Mouse (Mus musculus) yolk sac, embryonic 10.5 days (tissue): ENCODE results near the gene Pnldc1.
"Not testable (repeated sequence)": the region's sequence is repeated elsewhere in the genome, so short reads cannot be mapped to it uniquely, and the experiment has no call there.

Experiments
- DNase-seq: peaks from one replicate; pipeline ENCODE4 v3.0.0-alpha.2; 2017; ENCODE audit warnings: low spot score

Pnldc1 gene

DNA sequence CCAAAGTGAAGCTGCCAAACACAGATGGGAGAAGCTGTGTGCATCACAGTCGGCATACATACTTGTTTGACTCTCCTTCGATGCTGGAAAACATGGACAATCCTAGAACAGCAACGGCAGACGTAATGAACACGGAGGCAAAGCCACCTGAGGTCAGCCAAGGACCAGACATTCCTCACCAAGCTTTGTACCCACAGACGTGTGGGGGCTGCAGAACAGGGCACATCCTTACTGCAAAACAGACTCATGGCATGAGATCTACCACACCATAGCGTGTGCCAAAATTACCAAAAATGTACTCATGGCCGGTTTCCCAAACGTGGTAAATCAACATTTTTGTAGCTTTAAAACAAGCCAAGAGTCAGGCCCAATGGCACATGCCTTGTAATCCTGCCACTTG lies 3.6 kb downstream of the Pnldc1 start:
- no peak for DNase-seq

DNA sequence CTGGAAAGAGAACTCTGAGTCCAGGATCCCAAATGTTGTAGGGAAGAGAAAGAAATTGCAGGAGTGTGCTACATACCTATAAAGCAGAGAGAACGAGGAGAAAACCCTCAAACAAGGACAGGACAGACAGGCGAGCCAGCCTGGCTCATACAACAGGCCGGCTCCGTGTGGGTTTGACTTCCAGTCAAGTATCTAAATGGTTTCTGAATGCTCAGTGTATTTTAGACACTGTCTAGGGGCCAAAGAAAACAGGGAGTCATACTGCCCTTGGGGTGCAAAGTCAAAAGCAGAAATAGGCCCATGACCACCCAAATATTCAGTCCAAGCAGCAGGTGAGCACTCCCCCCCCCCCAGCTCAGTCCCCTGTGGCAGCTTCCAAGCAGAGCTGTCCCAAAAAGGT lies 4.2 kb downstream of the Pnldc1 start:
- DNase-seq, result no peak

DNA sequence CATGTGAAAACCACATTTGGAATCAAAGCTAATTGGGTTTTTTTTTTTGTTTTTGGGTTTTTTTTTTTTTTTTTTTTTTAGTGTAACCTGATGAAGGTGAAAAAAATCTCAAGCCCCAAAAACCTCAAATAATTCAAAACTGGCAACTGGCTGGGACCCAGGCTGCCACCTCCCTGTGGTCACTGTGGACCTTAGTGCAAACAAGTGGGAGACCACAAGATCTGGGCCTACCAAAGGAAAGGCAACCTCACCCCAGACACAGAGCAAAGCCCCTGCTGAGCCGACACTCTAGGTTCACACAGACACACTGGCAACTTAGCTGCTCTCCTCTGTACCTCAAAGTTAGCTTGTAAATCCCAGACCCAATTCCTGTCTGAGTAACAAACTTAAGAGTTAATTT lies 5.7 kb downstream of the Pnldc1 start:
- no peak for DNase-seq

DNA sequence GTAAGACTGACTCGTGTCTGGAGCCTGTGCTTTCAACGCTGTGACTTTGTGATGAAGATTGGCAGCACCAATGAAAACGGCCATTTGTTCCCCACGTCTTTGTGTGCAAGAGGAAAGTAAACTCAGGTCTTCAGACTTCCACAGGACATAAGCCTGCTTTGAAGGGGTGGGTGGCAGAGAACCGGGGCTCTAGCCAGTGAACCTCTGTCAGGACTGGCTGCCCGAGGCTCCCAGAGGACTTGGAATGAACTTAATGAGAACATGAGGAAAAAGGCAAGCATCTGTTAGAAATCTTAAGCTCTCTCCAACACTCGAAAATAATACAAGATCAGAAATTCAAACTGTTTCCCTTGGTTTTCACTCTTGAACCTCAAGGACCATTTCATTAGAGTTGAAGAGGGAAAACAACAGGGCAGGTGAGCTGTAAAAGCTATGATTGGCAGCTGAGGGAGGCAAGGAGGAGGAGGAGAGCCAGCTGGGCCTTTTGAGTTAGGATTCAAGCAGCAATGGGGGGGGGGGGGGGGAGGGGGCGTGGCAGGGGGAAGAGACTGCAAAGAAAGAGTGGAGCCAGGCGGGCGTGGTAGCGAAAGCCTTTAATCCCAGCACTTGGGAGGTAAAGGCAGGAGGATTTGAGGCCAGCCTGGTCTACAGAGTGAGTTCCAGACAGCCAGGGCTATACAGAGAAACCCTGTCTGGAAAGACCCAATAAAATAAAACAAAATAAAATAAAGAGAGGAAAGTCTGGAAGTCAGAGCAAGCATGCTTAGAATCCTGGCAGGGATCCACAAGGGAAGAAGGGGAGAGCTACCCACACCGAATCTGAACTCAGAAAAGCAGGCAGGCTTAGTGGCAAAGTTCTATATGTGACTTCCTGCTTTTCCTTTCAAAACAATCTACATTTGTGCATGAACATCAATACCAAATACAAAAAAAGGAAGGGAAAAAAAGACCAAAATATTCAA lies 6.4 kb downstream of the Pnldc1 start:
- no peak for DNase-seq

DNA sequence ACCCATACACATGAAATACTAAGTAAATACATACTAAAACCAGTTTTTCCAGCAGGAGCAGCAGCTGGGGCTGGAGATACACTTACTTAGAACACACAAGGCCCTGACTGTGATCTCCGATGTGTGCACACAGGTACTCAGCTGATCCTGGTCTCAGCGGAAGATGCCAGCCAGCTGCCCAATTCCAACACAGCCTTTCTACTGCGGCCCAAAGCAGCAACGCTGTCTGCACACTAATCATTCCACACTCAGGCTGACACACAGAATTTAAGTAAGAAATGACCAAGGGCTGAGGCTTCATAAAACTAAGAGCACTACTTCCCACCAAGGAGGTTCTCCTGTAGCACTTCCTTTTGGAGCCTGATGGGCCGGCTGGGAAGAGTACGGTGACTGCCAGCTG lies 7.7 kb downstream of the Pnldc1 start:
- DNase-seq, result no peak

DNA sequence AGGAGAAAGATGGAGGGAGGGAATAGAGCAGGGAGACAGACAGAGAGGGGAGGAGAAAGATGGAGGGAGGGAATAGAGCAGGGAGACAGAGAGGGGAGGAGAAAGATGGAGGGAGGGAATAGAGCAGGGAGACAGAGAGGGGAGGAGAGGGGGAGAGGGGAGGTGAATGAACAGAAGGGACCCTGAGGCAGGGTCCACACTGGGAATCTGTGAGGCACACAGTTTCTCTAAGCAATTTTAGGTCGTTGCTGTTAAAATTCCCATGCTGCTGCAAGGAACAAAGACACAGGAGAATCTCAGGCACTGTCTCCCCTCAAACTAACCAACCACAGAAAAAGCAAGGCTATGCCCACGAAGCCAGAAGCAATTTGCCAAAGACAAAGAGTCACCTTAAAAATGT lies 11.4 kb downstream of the Pnldc1 start:
- not testable (repeated sequence) for DNase-seq

DNA sequence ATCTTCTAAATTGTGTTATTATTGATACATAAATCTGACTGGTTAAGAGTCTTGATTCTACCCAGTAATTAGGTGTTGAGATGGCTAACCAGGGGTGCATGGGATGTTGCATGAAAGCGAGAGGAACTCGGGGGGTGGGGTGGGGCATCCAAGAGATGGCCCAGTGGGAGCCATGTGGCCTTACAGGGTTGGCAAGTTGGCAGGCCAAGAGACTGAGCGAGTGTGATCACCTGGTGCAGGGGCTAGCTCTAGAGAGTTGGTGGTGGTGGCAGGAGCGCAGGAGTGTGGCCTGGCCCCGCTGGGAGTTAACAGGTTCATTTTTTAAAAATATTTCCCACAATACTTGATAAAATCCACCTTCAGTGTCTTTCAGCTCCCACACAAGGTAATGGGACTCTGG lies 12.4 kb downstream of the Pnldc1 start:
- DNase-seq, result no peak

DNA sequence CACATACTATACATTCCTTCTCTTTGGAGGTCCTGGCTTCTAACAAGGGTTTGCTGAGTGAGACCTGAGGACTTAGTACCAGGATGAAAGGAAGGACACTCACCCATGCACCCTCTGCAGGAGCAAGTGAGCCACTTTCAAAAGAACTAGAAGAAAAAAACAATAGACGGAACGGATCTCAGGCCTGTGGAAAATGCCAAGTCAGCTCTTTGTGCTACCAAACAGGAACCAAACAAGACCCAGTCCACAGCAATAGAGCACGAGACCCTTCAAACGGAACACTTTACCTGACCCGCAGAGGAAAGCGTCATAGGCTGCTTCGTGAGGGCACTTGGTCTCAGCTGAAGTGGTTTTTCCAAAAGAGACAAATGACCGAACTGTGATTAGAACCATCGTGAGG lies 18.0 kb downstream of the Pnldc1 start:
- DNase-seq, result no peak

DNA sequence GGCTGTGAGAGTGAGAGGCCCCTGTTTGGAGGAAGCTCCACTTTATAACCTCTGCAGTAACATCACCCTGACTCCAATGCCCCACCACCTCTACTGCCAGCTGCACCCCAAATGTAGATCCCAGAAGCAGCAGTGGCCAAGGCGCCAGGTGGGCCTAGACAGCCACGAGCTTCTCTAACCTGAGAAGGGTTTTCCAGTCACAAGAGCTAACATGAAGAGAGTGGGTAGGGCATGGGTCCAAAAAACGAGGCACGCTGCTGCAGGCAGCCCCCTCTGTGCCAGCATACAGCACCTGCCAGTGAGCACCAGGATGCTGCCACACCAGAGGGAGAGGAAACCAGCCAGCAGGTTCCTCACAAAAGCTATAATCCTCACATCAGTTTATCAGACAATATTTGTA lies 19.0 kb downstream of the Pnldc1 start:
- no peak for DNase-seq

DNA sequence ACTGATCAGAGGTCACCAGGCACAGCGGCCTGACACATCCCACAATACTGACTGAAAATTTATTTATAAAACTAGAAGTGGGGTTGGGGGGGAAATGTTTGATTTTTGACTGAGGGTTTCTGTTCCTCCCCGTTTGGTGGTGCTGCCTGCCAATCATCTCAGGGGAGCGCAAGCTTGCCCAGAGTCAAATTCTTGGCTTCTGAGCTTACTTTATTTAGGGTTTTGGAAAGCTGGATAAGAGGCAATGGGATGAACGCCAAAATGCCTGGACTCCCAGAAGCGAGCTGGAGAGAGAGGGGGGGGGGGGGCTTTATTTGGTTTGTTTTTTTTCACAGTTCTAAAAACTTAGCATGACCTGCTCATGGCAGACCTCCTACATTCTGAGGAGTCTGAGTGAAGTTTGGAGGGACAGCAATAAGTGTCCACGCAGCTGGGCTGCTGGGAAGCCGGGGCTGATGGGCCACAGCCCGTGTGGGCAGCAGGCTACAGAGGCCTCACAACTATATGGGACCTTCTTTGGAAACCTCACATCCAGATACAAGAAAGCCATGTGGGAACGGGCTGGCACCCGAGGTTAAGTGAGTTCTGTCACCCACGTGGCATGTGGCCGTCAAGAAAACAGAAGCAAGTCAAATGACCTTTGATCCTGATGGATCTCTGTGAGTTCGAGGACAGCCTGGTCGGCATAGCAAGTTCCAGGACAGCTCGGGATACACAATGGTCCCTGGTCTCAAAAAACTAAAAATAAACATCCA lies 22.8 kb downstream of the Pnldc1 start:
- no peak for DNase-seq

DNA sequence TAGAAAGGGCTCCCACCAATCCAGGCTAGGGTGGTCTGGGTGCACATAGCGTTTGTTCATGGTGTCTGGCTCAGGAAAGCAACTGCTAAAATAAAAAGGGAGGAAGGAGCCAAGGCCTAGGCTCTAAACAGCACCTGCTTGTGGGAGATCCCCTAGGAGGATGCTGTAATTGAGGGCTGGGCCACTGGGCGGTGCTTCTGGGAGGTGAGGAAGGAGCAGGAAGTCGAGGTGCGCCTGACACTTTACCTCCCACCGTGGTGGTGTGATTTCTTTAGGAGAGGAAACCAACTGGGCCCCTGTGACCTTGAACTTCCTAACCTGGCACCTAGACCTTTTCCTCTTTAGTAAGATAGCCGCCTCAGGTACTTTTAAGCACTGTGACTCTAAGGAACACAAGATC lies 23.4 kb downstream of the Pnldc1 start:
- no peak for DNase-seq

DNA sequence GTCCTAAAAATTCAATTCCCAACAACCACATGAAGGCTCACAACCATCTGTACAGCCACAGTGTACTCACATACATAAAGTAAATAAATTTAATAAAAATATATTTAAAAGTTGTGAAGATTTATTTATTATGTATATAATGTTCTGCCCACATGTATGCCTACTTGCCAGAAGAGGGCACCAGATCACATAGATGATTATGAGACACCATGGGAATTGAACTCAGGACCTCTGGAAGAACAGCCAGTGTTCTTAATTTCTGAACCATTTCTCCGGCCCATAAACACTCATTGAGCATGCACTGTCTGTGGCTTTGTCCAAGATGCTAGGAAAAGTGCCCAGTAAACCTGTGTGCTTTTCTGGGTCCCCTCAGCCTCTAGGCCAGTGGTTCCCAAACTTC lies 28.8 kb downstream of the Pnldc1 start:
- DNase-seq, result no peak

DNA sequence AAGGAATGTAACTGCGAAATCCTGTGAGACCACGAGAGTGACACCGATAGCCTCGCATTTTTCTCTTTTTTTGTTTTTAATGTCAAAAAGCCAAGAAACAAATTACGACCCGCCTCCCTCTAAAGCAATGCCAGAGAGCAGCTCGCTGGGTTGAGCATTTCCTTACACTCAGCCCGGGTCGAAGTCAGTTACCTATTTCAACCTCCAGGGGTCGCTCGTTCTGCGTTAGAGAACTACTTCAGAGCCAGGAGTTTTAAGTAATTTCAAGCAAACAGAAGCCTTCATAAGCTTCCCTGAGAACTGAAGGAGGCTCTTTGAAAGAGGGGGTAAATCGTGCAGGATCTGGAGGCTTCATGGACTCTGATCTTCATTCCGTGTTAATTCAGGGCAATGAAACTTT lies 29.9 kb downstream of the Pnldc1 start:
- peak; percentile 74 for DNase-seq

DNA sequence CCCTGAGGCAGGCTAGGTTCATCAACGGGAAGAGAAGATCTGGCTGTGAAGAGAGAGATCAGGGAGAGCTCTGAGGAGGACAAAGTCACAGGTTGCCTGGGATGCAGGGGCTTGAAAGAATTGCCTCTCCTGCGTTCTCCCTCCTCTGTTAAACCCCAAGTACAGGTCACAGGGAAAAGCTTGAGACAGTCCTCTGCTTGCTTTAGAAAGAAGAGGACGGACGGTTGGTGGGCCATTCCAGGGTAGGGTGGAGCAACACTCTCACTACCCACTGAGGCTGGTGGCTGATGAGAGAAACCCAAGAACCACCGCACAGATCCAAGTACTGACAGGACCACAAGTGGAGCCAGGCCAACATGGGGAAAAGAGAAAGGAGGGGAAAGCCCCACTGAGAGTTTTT lies 34.3 kb downstream of the Pnldc1 start, which contains the start of gene Mrgprh:
Gene Mrgprh (plus strand): TSS at position 301 of the 400 bp plus-strand sequence.
- no peak for DNase-seq

DNA sequence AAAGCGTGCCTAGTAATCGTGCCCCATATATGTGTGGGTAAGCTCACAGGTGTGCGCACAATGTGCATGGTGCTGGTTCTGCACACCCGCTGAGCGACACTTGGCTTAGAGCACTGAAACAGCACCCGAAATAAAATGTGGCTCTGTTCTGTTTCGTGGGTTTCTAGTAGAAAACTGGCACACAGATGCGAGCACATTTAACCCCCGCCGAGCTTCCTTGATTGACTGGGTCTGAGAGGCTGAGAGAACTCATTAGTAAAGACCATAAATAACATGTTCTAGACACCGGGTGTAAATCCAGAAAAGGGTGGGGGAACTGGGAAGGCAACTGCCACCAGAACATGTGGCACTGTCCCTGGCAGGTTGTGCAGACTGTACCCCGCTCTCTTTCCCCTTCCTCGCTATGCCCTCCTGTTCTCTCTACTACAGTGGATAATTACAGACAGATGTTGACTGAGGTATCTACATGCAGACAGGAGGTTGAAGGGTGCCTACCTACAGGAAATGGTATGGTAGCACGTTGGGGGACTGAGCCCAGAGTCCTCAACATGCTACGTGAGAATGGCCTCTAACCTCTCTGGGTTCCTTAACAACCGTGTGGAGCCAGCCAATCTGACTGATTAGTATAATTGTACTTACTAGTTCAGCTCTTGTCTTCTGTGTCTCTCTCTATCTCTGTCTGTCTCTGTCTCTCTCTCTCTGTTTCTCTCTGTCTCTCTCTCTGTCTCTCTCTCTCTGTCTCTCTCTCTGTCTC lies 37.6 kb downstream of the Pnldc1 start:
- DNase-seq, result no peak

DNA sequence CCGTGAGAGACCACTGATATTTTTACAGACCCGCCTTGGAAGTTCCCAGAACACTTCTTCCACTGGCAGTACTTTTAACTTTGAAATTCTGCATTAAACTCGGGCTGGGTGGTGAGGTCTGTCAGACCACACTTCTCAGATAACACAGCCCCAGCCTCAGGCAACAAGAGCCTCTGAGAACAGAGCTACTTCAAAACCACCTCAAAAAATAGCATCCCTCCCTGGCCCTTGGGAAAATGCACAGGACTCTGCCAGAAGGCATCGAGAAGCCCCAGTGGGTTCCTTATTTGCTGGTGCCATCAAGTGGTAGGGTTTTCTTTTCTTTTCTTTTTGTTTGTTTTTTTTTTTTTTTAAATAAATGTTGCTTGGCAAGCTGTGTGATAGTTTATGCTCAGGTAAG lies 41.4 kb downstream of the Pnldc1 start:
- DNase-seq, result no peak

DNA sequence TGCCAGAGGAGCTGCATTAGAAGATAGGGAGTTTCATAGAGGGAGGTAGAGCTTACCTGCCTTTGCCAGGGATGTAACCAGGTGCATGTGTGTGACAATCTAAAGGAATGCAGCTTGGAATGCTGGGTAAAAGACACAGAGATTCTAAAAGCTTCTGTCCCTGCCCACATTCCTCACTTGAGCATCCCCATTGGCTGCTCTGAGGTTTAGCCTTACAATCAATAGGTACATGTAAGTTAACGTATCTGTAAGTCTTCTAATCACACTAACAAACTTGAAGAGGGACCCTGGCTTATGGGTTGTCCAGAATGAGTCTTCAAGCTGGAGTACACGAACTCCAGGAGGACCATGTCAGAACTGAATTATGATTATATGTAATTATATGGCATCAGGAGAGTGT lies 42.0 kb downstream of the Pnldc1 start, which contains the start of gene Mas1:
Gene Mas1 (minus strand): TSS at position 101 of the 400 bp plus-strand sequence.
- DNase-seq, result no peak

DNA sequence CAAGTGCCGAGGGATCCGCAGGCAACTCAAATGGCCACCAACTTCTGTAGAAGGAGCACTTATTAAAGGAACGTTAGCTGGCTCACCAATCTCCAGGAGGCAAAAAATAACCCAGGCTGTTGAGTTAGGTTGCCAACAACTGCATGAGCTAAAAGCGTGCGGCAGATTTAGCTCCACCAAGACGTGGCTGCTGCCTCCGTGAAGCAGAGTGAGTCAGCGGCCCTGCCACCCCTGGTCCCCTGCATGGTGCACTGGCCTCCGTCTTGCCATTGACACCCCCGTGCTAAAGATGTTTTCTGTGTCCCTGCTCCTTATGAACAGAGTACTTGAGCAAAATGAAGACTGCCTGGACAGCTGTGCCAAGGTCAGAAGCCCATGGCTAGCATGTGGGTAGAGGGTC lies 43.2 kb downstream of the Pnldc1 start:
- no peak for DNase-seq

DNA sequence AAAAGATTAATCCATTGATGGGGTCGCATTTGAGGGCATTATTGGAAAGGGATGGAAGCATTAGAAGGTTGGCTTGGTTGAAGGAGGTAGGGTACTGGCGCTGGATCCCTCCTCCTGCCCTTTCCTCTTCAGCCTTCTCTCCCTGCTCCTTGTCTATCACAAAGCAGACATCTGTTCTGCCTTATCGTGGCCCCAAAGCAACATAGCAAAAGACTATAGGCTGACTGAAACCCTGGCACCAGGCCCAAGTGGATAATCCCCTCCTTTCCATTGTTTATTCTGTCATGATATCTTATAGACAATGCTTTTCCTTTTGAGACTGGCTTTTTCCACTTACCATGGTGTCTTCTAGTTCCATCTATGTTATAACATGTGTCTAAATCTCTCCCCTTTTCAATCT lies 44.6 kb downstream of the Pnldc1 start:
- DNase-seq, result no peak

DNA sequence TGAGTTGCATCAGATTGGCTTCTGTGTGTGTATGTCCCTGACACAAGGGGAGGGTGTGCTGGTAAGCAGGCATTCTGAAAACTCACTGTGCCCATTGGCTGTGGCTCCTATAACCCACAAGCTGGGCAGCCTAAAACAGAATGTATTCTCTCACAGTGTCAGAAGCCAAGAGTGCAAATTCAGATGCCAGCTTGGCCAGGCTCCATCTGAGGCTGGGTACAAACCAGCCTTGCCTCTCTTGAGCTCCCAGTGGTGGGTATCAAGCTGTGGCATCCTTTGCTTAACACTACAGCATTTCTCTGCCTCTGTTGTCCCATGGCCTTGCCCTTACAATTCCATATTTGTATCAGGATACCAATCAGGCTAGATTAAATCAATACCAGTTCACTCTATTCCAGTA lies 45.9 kb downstream of the Pnldc1 start:
- DNase-seq, result no peak

DNA sequence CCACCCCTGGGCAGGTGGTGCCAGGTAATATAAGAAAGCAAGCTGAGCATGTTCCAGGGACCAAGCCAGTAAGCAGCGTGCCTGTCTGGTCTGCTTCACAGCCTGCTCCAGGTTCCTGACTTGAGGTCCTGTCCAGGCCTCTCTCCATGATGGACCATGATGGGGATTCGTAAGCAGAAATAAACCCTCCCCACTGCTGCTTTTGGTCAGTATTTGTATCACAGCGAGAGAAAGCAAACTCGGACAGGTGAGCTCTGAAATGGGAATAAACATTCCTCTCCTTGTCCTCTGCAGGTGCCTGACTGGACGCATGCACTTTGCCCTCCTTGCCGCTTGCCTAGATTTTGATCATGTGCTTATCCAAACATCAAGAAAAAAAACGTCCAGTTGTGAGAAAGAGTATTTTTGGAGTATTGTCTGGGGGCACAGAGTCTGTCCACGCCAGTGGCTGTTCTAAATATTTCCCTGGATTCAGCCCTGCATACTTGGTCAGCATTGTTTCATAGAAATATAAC lies 51.0 kb downstream of the Pnldc1 start:
- peak; percentile 49 for DNase-seq

DNA sequence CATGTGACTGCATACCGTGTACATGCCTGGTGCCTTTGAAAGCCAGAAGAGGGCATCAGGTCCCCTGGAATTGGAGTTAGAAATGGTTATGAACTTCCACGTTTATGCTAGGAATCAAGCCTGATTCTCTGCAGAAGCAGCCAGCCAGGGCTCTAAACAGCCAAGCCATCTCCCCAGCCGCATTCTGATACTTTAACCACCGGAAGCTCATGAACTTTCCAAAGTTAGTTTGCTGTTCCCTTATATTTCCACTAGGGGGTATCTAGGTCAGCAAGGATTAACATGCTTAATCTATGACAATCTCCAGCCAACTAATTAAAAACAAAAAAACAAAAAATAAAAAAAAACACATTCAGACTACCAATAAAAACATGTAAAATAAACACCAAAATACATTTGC lies 52.0 kb downstream of the Pnldc1 start:
- no peak for DNase-seq
